Mouse (Mus musculus) CH12.LX (cell line): ENCODE results near the gene Srms.

ENCODE experiments used
- CHD2 ChIP-seq: IDR thresholded peaks from 2 replicates; pipeline ENCODE4 v1.6.1; 2011; ENCODE audit warnings: low read length, improper control_type of control experiment
- CTCF ChIP-seq, 2 experiments: IDR thresholded peaks in 1 of 2; conservative IDR thresholded peaks in 1 of 2; 2 replicates each; pipeline ENCODE4 v1.5.1; 2011 to 2012; ENCODE audit warnings: low read depth in 2 of 2, low read length in 2 of 2, improper control_type of control experiment in 1 of 2, inconsistent platforms in 1 of 2, mild to moderate bottlenecking in 1 of 2, moderate library complexity in 1 of 2
- EP300 ChIP-seq: IDR thresholded peaks from 2 replicates; pipeline ENCODE4 v1.6.1; 2011; ENCODE audit warnings: low read length, improper control_type of control experiment
- GABPA ChIP-seq: IDR thresholded peaks from 2 replicates; pipeline ENCODE4 v1.6.1; 2012; ENCODE audit warnings: low read depth, low read length, improper control_type of control experiment, inconsistent platforms; ENCODE audit not compliant: insufficient replicate concordance
- HCFC1 ChIP-seq: IDR thresholded peaks from 2 replicates; pipeline ENCODE4 v1.6.1; 2012; ENCODE audit warnings: low read depth, mild to moderate bottlenecking, inconsistent platforms, low read length, improper control_type of control experiment
- JUND ChIP-seq: conservative IDR thresholded peaks from 2 replicates; pipeline ENCODE4 v1.6.1; 2011; ENCODE audit warnings: low read depth, low read length, improper control_type of control experiment
- MAZ ChIP-seq: IDR thresholded peaks from 2 replicates; pipeline ENCODE4 v1.6.1; 2012; ENCODE audit warnings: low read depth, mild to moderate bottlenecking, inconsistent platforms, low read length, improper control_type of control experiment, moderate library complexity
- MEF2A ChIP-seq: IDR thresholded peaks from 2 replicates; pipeline ENCODE4 v1.6.1; 2014; ENCODE audit warnings: low read depth, mild to moderate bottlenecking, inconsistent platforms, low read length, improper control_type of control experiment, borderline replicate concordance
- POLR2A ChIP-seq: IDR thresholded peaks from 2 replicates; pipeline ENCODE4 v1.6.1; 2011; ENCODE audit warnings: low read depth, mild to moderate bottlenecking, improper control_type of control experiment, low read length
- POLR2AphosphoS2 ChIP-seq: IDR thresholded peaks from 2 replicates; pipeline ENCODE4 v1.6.1; 2011; ENCODE audit warnings: low read depth, low read length, improper control_type of control experiment
- RAD21 ChIP-seq: IDR thresholded peaks from 2 replicates; pipeline ENCODE4 v1.6.1; 2011; ENCODE audit warnings: low read depth, mild to moderate bottlenecking, low read length, improper control_type of control experiment, moderate library complexity
- SIN3A ChIP-seq: IDR thresholded peaks from 2 replicates; pipeline ENCODE4 v1.6.1; 2012; ENCODE audit warnings: low read length, improper control_type of control experiment, inconsistent platforms
- USF1 ChIP-seq: IDR thresholded peaks from 2 replicates; pipeline ENCODE4 v1.6.1; 2014; ENCODE audit warnings: low read depth, mild to moderate bottlenecking, inconsistent platforms, low read length, improper control_type of control experiment
- USF2 ChIP-seq: conservative IDR thresholded peaks from 2 replicates; pipeline ENCODE4 v1.6.1; 2011; ENCODE audit warnings: low read depth, low read length, improper control_type of control experiment

DNA sequence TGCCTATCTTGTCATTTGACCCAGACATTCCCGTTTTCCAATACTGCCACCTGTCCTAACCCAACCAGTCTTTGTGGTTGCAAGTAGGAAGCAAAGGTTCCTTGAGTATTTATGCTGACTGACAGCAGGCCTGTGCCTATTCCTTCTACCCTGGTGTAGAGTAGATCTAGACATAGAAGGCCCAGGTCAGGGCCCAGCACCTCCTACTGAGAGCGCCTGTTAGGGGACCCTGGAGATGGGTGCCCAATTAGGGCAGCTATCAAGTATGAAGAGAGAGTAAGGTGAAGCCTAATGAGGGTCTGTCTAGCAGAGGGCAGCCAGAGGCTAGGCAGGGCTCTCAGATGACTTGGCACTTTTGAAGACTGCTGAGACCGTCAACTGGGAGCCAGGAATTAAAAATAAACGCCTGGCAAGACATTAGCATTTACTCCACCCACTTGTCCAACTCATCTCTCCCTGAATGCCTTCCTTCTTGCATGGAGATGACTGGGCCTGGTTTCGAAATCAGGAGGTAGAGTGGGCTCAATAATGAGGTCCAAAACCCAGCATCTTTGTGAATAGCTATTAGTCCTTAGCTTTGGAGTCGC is 55.2 kb downstream of the Srms start:
- no peak for TF ChIP-seq POLR2AphosphoS2
- TF ChIP-seq USF1, result no peak
- TF ChIP-seq MEF2A, result no peak
- no peak for TF ChIP-seq CHD2
- no peak for TF ChIP-seq GABPA
- TF ChIP-seq EP300, result no peak
- TF ChIP-seq POLR2A, result no peak
- no peak for TF ChIP-seq USF2
- no peak for TF ChIP-seq JUND
- TF ChIP-seq HCFC1, result no peak
- TF ChIP-seq SIN3A, result no peak
- no peak for TF ChIP-seq RAD21
- TF ChIP-seq CTCF (conservative IDR thresholded peaks at IDR 0.05 in 1 of 2, IDR thresholded peaks at IDR 0.05 in 1 of 2; ENCODE audit: low read depth in 2 of 2, low read length in 2 of 2), result no peak
- TF ChIP-seq MAZ, result no peak
